Mouse (Mus musculus): ENCODE measurements around the gene Trpm1. TPM values are rescaled to one million over a fixed set of nuclear protein-coding genes. Genes with fewer than 3 reads are reported as not detected.

Gene Trpm1
- total RNA-seq, 2 experiments from 2014 or later = 6.3 TPM; not detected in 1

GRCm38 (mm10) chr7:64271926-64272325 lies 118.3 kb downstream of the Trpm1 start:
- ATAC-seq (replicated peaks; ENCODE audit: low FRiP score, low TSS enrichment, poor library complexity, severe bottlenecking) = no peak

DNA sequence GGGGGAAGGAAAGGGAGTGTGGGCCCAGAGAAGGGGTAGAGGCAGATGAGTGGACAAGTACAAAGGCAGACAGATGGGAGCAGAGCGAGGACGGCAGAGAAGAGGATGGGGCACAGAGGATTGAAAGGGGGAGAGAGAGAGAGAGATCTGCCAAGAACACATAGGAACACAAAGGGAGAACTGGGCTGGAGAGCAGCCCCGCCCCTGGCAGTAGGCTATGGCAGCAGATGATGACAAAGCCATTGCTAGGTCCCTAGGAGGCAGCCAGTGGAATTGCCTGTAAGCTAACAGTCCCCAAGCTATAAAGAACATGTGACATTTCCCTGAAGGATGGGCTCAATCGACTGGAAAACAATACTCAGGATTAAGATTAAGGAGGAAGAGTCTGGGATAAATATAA lies 121.9 kb downstream of the Trpm1 start:
- no peak for ATAC-seq (replicated peaks; ENCODE audit: low FRiP score, low TSS enrichment, poor library complexity, severe bottlenecking)

GRCm38 (mm10) chr7:64276921-64277320 lies 123.3 kb downstream of the Trpm1 start:
- ATAC-seq (replicated peaks; ENCODE audit: low FRiP score, low TSS enrichment, poor library complexity, severe bottlenecking) = no peak

- ATAC-seq (replicated peaks; ENCODE audit: low FRiP score, low TSS enrichment, poor library complexity, severe bottlenecking) = no peak
Observed at GRCm38 (mm10) chr7:64278526-64278925, 124.9 kb downstream of the Trpm1 start.

DNA sequence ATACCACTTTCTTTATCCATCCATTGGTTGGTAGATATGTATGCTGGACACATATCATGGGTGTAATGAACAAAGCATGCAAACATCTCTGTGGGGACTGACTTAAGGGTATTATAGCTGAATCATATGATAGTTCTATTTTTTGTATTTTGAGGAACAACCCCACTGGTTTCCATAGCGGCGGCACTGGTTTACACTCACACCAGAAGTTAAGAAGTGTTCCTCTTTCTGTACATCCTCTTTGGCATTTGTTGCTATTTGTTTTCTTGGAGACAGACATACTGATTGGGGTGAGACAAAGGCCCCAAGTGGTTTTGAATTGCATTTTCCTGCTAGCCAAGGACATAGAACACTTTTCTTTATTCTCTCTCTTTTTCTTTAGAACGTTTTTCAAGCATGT lies 125.9 kb downstream of the Trpm1 start:
- no peak for ATAC-seq (replicated peaks; ENCODE audit: low FRiP score, low TSS enrichment, poor library complexity, severe bottlenecking)

- no peak for ATAC-seq (replicated peaks; ENCODE audit: low FRiP score, low TSS enrichment, poor library complexity, severe bottlenecking)
Observed at GRCm38 (mm10) chr7:64286566-64286965, 132.9 kb downstream of the Trpm1 start.

- peak; percentile 99 for ATAC-seq (replicated peaks; ENCODE audit: low FRiP score, low TSS enrichment, poor library complexity, severe bottlenecking)
Observed at GRCm38 (mm10) chr7:64287414-64288091, 133.9 kb downstream of the Trpm1 start, which contains the start of gene Mtmr10. Gene Mtmr10, plus strand, starts transcription at chr7:64287653.

- ATAC-seq (replicated peaks; ENCODE audit: low FRiP score, low TSS enrichment, poor library complexity, severe bottlenecking) = no peak
Observed at GRCm38 (mm10) chr7:64289416-64289815, 135.8 kb downstream of the Trpm1 start.

GRCm38 (mm10) chr7:64290431-64290830 lies 136.8 kb downstream of the Trpm1 start:
- no peak for ATAC-seq (replicated peaks; ENCODE audit: low FRiP score, low TSS enrichment, poor library complexity, severe bottlenecking)

DNA sequence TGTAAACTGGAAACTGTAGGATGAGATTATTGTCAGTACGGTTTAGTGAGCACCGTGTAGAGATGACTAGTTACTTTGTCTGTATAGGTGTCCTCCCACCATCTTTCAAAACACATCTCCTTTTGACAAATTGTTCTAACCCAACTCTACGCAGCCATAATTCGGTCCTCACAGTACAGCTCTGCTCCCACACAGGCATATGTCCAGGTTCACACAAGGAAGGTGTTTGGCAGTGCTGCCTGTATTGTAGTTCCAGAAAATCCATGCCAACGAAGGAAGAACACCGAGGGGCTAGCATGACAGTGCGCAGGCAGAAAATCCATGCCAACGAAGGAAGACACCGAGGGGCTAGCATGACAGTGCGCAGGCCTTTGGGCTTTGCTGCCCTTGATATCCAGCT lies 138.1 kb downstream of the Trpm1 start:
- ATAC-seq (replicated peaks; ENCODE audit: low FRiP score, low TSS enrichment, poor library complexity, severe bottlenecking) = no peak

- no peak for ATAC-seq (replicated peaks; ENCODE audit: low FRiP score, low TSS enrichment, poor library complexity, severe bottlenecking)
Observed at GRCm38 (mm10) chr7:64296286-64297010, 142.8 kb downstream of the Trpm1 start.

- ATAC-seq (replicated peaks; ENCODE audit: low FRiP score, low TSS enrichment, poor library complexity, severe bottlenecking) = no peak
Observed at GRCm38 (mm10) chr7:64310241-64310640, 156.6 kb downstream of the Trpm1 start.

DNA sequence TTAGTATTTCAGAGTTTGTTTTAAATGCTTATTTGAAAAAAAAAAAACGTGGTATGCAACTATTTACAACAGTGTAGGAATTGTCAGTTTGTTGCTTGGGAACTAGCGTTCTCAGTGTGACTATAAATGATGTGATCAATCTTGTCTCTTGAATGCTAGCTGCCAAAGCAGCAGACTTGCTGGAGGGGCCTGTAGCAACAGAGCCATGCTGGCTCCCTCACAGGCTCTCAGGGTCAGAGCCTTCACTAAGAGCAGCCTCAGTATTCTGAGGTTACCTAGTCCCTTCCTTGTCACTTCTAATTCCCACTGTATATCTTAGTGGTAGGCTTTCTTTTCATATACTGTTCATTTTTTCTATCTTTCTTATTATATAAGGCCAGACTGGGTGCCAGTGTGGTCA lies 157.1 kb downstream of the Trpm1 start:
- no peak for ATAC-seq (replicated peaks; ENCODE audit: low FRiP score, low TSS enrichment, poor library complexity, severe bottlenecking)

DNA sequence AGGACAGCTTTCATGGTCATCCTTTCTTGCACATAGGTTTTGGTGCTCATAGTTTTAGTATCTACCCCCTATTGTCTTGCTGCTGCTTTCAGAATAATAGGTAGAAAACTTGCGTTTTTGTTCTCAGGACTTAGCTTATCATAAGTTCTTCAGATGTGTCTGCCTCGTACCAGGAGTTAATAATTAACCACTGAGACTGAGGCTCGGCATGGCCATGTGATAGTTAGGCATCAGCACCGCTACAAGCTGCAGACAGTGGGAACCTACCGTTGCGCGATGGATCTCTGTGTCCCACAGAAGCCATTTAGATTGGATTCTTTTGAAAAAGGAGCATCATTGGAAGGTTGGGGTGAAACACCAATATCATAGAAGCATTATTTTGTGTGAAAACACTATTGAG lies 159.2 kb downstream of the Trpm1 start:
- no peak for ATAC-seq (replicated peaks; ENCODE audit: low FRiP score, low TSS enrichment, poor library complexity, severe bottlenecking)

Other genes starting within 250 kb of the Trpm1 start
- not detected in 2 replicates for gene E030018B13Rik, start 237.0 kb upstream of the Trpm1 start, total RNA-seq (2014; fragmentation: Nextera tagmentation)
- gene E030018B13Rik, start 237.0 kb upstream of the Trpm1 start, total RNA-seq (2017) = 0.15 TPM in 1 of 2 replicates, not detected in the other
- 36.6 and 56.3 TPM in 2 replicates for gene Klf13, start 214.9 kb upstream of the Trpm1 start, total RNA-seq (2014; fragmentation: Nextera tagmentation)
- 14.7 and 17.3 TPM in 2 replicates for gene Klf13, start 214.9 kb upstream of the Trpm1 start, total RNA-seq (2017)
- gene Mtmr10, start 133.8 kb downstream of the Trpm1 start, total RNA-seq (2014; fragmentation: Nextera tagmentation) = 6.5 and 12.4 TPM in 2 replicates
- 1.6 and 2.9 TPM in 2 replicates for gene Mtmr10, start 133.8 kb downstream of the Trpm1 start, total RNA-seq (2017)
- 6.3 and 6.9 TPM in 2 replicates for gene Fan1, start 220.3 kb downstream of the Trpm1 start, total RNA-seq (2014; fragmentation: Nextera tagmentation)
- 6.3 and 9.0 TPM in 2 replicates for gene Fan1, start 220.3 kb downstream of the Trpm1 start, total RNA-seq (2017)
- 62.4 and 71.1 TPM in 2 replicates for gene Mphosph10, start 238.4 kb downstream of the Trpm1 start, total RNA-seq (2014; fragmentation: Nextera tagmentation)
- 180 and 206 TPM in 2 replicates for gene Mphosph10, start 238.4 kb downstream of the Trpm1 start, total RNA-seq (2017)
- gene Mcee, start 238.8 kb downstream of the Trpm1 start, total RNA-seq (2014; fragmentation: Nextera tagmentation) = 45.6 and 49.8 TPM in 2 replicates
- 80.3 and 112 TPM in 2 replicates for gene Mcee, start 238.8 kb downstream of the Trpm1 start, total RNA-seq (2017)

All from megakaryocyte-erythroid progenitor cell, adult 5-6 weeks (primary cell).